Mouse (Mus musculus) cerebellum, postnatal 4 days (tissue): Measurements from ENCODE around the gene Cd79b.
A peak's percentile ranks its signal among the peaks of the same experiment; 100 is the strongest.

Experiments
- DNase-seq, 2 experiments: peaks; one replicate each; pipeline ENCODE4 v3.0.0; 2022; ENCODE audit warnings: low spot score in 2 of 2, mixed read lengths in 1 of 2

The Cd79b gene

GRCm38 (mm10) chr11:106318406-106319366 is 4.1 kb upstream of the Cd79b start:
- DNase-seq, result no peak

GRCm38 (mm10) chr11:106317801-106318200 is 3.2 kb upstream of the Cd79b start:
- no peak for DNase-seq

- DNase-seq, result no peak
These were observed 1.9 kb upstream of the Cd79b start for GRCm38 (mm10) chr11:106316416-106316815.

- DNase-seq, result no peak
These were observed 1.0 kb downstream of the Cd79b start for GRCm38 (mm10) chr11:106313533-106313932.

- DNase-seq, result no peak
These were observed 4.4 kb downstream of the Cd79b start for GRCm38 (mm10) chr11:106310123-106310522.

GRCm38 (mm10) chr11:106308162-106308561 is 6.4 kb downstream of the Cd79b start:
- DNase-seq, result no peak

GRCm38 (mm10) chr11:106307432-106307831 is 7.1 kb downstream of the Cd79b start:
- no peak for DNase-seq

GRCm38 (mm10) chr11:106306758-106307157 is 7.8 kb downstream of the Cd79b start:
- no peak for DNase-seq

- DNase-seq, result no peak
These were observed 8.5 kb downstream of the Cd79b start for GRCm38 (mm10) chr11:106306065-106306385.

GRCm38 (mm10) chr11:106305348-106306064 is 9.1 kb downstream of the Cd79b start:
- DNase-seq, result no peak

- DNase-seq, result peak in 1 of 2 experiments; percentile 56
These were observed 11.9 kb downstream of the Cd79b start for GRCm38 (mm10) chr11:106302634-106303033.

GRCm38 (mm10) chr11:106301765-106302164 is 12.8 kb downstream of the Cd79b start, which contains the start of gene Gh:
TSS of gene Gh (minus strand) at chr11:106301865.
- DNase-seq, result no peak

- peak in 1 of 2 experiments; percentile 45 for DNase-seq
These were observed 22.7 kb downstream of the Cd79b start for GRCm38 (mm10) chr11:106291861-106292260.

GRCm38 (mm10) chr11:106290376-106290775 is 24.2 kb downstream of the Cd79b start:
- DNase-seq, result no peak

GRCm38 (mm10) chr11:106289369-106289768 is 25.2 kb downstream of the Cd79b start:
- peak; percentile 60 to 85 for DNase-seq

- no peak for DNase-seq
These were observed 27.6 kb downstream of the Cd79b start for GRCm38 (mm10) chr11:106286987-106287386.

- DNase-seq, result no peak
These were observed 28.4 kb downstream of the Cd79b start for GRCm38 (mm10) chr11:106286206-106286605.

GRCm38 (mm10) chr11:106284126-106284525 is 30.4 kb downstream of the Cd79b start:
- DNase-seq, result no peak

GRCm38 (mm10) chr11:106283371-106283770 is 31.2 kb downstream of the Cd79b start:
- DNase-seq, result no peak

GRCm38 (mm10) chr11:106282452-106282851 is 32.1 kb downstream of the Cd79b start:
- no peak for DNase-seq

GRCm38 (mm10) chr11:106276454-106276853 is 38.1 kb downstream of the Cd79b start, which contains the start of gene Tcam1:
TSS of gene Tcam1 (plus strand) at chr11:106276672.
- DNase-seq, result peak; percentile 92 to 96

- DNase-seq, result no peak
These were observed 39.6 kb downstream of the Cd79b start for GRCm38 (mm10) chr11:106274971-106275411.
